Mouse (Mus musculus) limb, embryonic 10.5 days (tissue): ENCODE measurements around the gene Jarid2. TPM values are rescaled to one million over a fixed set of nuclear protein-coding genes. Genes with fewer than 3 reads are reported as not detected.

Source experiments
- DNase-seq: peaks from one replicate; pipeline ENCODE4 v3.0.0-alpha.2; 2017; ENCODE audit warnings: low spot score
- H3K27ac ChIP-seq: fragments of 300-500 bp; sonication (generic); 2 replicates; pipeline ENCODE4 v1.5.1; 2016; ENCODE audit warnings: mild to moderate bottlenecking
- H3K27me3 ChIP-seq: fragments of 300-500 bp; sonication (generic); 2 replicates; pipeline ENCODE4 v1.6.1; 2016; ENCODE audit warnings: low read depth, mild to moderate bottlenecking; ENCODE audit not compliant: poor library complexity, severe bottlenecking
- H3K36me3 ChIP-seq: fragments of 300-500 bp; sonication (generic); 2 replicates; pipeline ENCODE4 v1.6.1; 2016; ENCODE audit warnings: mild to moderate bottlenecking, moderate library complexity
- H3K4me1 ChIP-seq: fragments of 300-500 bp; sonication (generic); 2 replicates; pipeline ENCODE4 v1.6.1; 2016
- H3K4me3 ChIP-seq: fragments of 300-500 bp; sonication (generic); 2 replicates; pipeline ENCODE4 v1.5.1; 2016; ENCODE audit warnings: mild to moderate bottlenecking, moderate library complexity
- H3K9me3 ChIP-seq: fragments of 300-500 bp; sonication (generic); replicated peaks from 2 replicates; pipeline ENCODE4 v1.6.1; 2016; ENCODE audit warnings: mild to moderate bottlenecking
- WGBS: fragments of 180-500 bp; shearing (Covaris S2); methylation state at CpG from one replicate; pipeline ENCODE4 v1.1.7; 2016; 5-methylcytosine and 5-hydroxymethylcytosine counted together
- polyA plus RNA-seq: library from polyadenylated mRNA; unstranded; fragments of >200 nt; fragmentation: Nextera tagmentation; extraction: Ambion mirVana; gene quantifications from 2 replicates; pipeline ENCODE4 v1.2.1, GENCODE M21; 2016

Jarid2 gene
- polyA plus RNA-seq, 1 experiment from 2014 or later, result 56.6 TPM

DNA sequence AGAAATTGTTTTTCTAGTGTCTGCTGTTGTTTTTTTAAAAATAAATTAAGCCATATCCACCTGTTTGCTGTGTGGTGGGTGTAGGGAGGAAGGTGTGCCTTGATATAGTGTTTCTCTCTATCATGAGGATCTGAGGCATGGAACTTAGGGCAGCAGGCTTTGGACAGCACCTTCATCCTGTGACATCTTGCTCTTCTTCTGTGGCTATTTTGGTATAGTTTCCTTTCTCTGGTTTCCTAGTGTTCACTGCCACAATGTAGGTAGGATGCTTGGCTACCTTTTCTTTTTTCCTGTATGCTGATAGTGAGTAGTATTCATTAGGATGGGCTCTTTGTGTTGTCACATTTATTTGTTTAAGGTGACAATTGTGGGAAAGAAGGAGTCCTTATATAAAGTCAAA lies 69.9 kb downstream of the Jarid2 start:
- H3K27ac ChIP-seq, result no peak overlapping the region
- no peak for DNase-seq
- H3K36me3 ChIP-seq, result no peaks in the 10 kb centered on the region
- H3K9me3 ChIP-seq, result no peaks in the 10 kb centered on the region
- peaks cover 36% of the 10 kb centered on the region for H3K4me1 ChIP-seq
- H3K27me3 ChIP-seq, result no peaks in the 10 kb centered on the region
- no peak overlapping the region for H3K4me3 ChIP-seq

GRCm38 (mm10) chr13:44800059-44800458 lies 70.8 kb downstream of the Jarid2 start:
- Histone ChIP-seq H3K4me1 (peaks cover 30% of the 10 kb centered on the region), H3K9me3 (no peaks in the 10 kb centered on the region), H3K4me3 (no peak overlapping the region), H3K36me3 (no peaks in the 10 kb centered on the region), H3K27ac (no peak overlapping the region), H3K27me3 (no peaks in the 10 kb centered on the region)
- WGBS, result 89% methylated on average over 7 of the region's 7 CpGs
- DNase-seq, result no peak

DNA sequence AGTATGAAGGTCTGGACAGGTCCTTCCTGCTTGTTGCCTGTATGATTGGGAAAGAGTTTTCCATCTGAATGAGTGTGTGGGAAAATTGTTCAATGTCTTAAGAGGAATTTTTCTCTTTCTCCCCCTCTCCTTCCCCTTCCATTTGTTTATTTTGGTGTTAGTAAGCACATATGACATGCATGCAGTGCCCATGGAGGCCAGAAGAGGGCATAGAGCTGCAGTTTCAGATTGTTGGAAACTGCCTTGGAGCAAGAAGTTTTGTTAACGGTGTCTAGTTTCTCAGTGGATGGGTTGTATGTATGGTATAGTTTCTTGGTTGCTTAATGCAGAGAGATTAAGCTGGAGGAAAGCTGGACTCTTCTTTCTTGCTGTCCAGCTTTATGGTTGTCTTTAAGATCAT lies 75.6 kb downstream of the Jarid2 start:
- H3K27me3 ChIP-seq, result no peaks in the 10 kb centered on the region
- H3K4me3 ChIP-seq, result no peak overlapping the region
- H3K36me3 ChIP-seq, result no peaks in the 10 kb centered on the region
- no peaks in the 10 kb centered on the region for H3K9me3 ChIP-seq
- no peak overlapping the region for H3K27ac ChIP-seq
- 69% methylated on average over 1 of the region's 1 CpGs for WGBS
- DNase-seq, result peak; percentile 50
- peaks cover 35% of the 10 kb centered on the region for H3K4me1 ChIP-seq

- Histone ChIP-seq H3K36me3 (no peaks in the 10 kb centered on the region), H3K27ac (no peak overlapping the region), H3K4me1 (peaks cover 34% of the 10 kb centered on the region), H3K9me3 (no peaks in the 10 kb centered on the region), H3K4me3 (no peak overlapping the region), H3K27me3 (no peaks in the 10 kb centered on the region)
- DNase-seq, result no peak
- WGBS, result 89% methylated on average over 1 of the region's 1 CpGs
These were observed 79.0 kb downstream of the Jarid2 start for GRCm38 (mm10) chr13:44808307-44808706.

DNA sequence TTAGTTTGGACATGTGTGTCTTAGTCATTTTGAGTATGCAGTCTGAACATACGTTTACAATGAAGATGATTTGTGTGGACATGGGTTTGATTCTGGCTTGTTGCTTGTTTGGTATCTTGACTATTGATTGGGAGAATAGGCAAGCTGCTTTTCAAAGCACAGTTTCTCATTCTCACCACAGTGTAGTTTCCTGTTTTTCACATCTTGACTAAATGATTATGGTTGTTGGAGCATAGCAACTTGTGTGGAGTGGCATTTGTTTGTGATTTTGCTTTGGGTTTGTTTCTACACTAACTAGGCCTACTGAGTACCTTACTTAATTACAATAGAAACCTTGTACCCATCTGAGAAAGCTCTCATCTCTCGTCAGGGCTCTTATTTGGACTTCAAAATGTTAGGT lies 81.7 kb downstream of the Jarid2 start:
- WGBS, result 82% methylated on average over 2 of the region's 2 CpGs
- H3K4me1 ChIP-seq, result peaks cover 32% of the 10 kb centered on the region
- H3K9me3 ChIP-seq, result no peaks in the 10 kb centered on the region
- H3K27me3 ChIP-seq, result no peaks in the 10 kb centered on the region
- no peak overlapping the region for H3K27ac ChIP-seq
- H3K4me3 ChIP-seq, result no peak overlapping the region
- no peaks in the 10 kb centered on the region for H3K36me3 ChIP-seq
- no peak for DNase-seq

- Histone ChIP-seq H3K4me1 (peaks cover 26% of the 10 kb centered on the region), H3K36me3 (no peaks in the 10 kb centered on the region), H3K4me3 (no peak overlapping the region), H3K9me3 (no peaks in the 10 kb centered on the region), H3K27ac (no peak overlapping the region), H3K27me3 (no peaks in the 10 kb centered on the region)
- no peak for DNase-seq
- 88% methylated on average over 10 of the region's 10 CpGs for WGBS
These were observed 82.3 kb downstream of the Jarid2 start for GRCm38 (mm10) chr13:44811601-44812000.

DNA sequence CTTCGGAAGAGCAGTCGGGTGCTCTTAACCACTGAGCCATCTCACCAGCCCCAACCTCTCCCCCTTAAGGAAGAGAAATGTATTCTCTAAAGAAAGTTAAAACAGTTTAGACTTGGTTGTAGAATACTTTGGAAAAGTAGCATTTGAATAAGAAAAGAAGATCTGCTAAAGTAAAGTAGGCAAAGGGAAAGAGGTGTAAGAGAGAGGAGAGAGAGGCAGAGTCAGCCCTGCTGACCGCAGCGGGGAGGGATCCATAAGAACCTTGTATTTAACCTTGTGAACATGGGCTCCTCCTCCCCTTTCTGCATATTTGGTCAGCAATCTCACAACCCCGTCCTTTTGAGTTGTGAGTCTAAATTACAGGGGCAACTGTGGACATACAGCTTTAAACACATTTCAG lies 83.1 kb downstream of the Jarid2 start:
- Histone ChIP-seq H3K36me3 (no peaks in the 10 kb centered on the region), H3K27me3 (no peaks in the 10 kb centered on the region), H3K27ac (no peak overlapping the region), H3K4me3 (no peak overlapping the region), H3K9me3 (no peaks in the 10 kb centered on the region), H3K4me1 (peaks cover 18% of the 10 kb centered on the region)
- 80% methylated on average over 5 of the region's 5 CpGs for whole genome bisulfite sequencing
- DNase-seq, result no peak

DNA sequence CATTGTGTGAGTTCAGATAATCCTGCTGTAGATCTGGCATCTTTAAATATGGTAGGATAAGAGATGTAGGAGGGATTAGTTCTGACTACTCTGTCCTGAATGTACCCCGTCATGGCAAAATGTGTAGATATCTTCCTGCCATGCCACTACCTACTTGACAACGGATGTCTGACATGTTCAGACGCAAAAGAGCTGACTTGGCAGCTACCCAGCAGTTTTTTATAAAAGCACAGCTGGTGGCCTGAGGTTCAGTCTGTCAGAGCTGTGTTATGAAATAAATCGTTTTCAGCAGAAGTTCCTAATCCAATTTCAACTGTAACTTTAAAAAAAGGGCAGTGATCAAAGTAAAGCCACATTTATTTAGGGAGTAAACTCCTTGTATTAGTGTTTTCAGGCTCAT lies 90.1 kb downstream of the Jarid2 start:
- Histone ChIP-seq H3K4me3 (no peak overlapping the region), H3K27ac (no peak overlapping the region), H3K9me3 (no peaks in the 10 kb centered on the region), H3K4me1 (peaks cover 17% of the 10 kb centered on the region), H3K27me3 (no peaks in the 10 kb centered on the region), H3K36me3 (0 out of 2 replicates have a peak, but pooled peaks cover 3% of the 10 kb centered on the region)
- 59% methylated on average over 4 of the region's 4 CpGs for WGBS
- DNase-seq, result no peak

- Histone ChIP-seq H3K27me3 (no peaks in the 10 kb centered on the region), H3K9me3 (no peaks in the 10 kb centered on the region), H3K4me1 (peaks cover 6% of the 10 kb centered on the region; the same call in 1 of the 2 replicates), H3K36me3 (peaks cover 27% of the 10 kb centered on the region), H3K4me3 (no peak overlapping the region), H3K27ac (no peak overlapping the region)
- DNase-seq, result no peak
These were observed 93.3 kb downstream of the Jarid2 start for GRCm38 (mm10) chr13:44822578-44822977.

DNA sequence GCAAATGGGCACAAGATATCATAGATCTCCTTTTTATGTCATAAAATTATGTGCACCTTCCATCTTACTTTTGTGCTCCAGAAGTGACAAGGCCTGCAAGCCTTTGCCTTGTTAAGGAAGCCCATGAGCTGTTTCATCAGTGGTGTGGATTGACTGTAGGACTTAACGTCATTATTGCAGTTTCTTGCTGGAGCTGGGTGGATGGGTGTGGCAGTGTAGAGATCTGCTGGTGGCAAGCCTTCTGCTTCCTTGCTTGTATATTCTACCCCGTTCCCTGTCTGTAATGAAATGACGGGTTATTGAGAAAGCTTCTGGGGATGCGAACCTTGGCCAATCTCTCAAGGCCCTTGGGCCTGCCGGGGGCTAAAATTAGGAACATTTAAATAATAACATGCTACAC lies 99.6 kb downstream of the Jarid2 start:
- Histone ChIP-seq H3K4me1 (peaks cover 9% of the 10 kb centered on the region), H3K27me3 (no peaks in the 10 kb centered on the region), H3K9me3 (no peaks in the 10 kb centered on the region), H3K36me3 (peaks cover 25% of the 10 kb centered on the region), H3K4me3 (no peak overlapping the region), H3K27ac (no peak overlapping the region)
- 86% methylated on average over 5 of the region's 5 CpGs for WGBS
- no peak for DNase-seq

GRCm38 (mm10) chr13:44832104-44832503 lies 102.8 kb downstream of the Jarid2 start:
- Histone ChIP-seq H3K27ac (no peak overlapping the region), H3K36me3 (0 out of 2 replicates have a peak, but pooled peaks cover 2% of the 10 kb centered on the region), H3K9me3 (no peaks in the 10 kb centered on the region), H3K4me3 (no peak overlapping the region), H3K4me1 (peaks cover 9% of the 10 kb centered on the region), H3K27me3 (no peaks in the 10 kb centered on the region)
- 84% methylated on average over 2 of the region's 2 CpGs for WGBS
- DNase-seq, result no peak

GRCm38 (mm10) chr13:44832866-44833265 lies 103.6 kb downstream of the Jarid2 start:
- no peaks in the 10 kb centered on the region for H3K9me3 ChIP-seq
- 95% methylated on average over 4 of the region's 4 CpGs for WGBS

DNA sequence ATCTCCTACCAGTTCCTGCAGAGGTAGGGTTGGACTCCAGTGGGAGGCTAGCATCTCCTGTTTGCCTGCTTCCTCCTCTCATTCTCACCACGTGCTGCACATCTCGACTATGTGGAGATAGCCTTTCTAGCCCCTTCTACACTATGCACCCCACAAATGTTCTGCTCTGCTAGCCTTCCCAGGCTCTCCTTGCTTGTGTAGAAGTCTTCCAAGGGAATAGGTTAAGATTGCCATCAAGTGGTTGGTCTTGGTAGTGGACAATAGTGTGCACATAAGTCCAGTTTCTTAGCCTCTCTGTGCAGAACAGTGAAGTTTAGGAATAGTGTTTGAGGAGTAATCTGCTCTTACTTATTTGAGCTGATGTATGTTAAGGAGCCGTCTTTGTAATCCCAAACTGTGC lies 104.1 kb downstream of the Jarid2 start:
- no peaks in the 10 kb centered on the region for H3K36me3 ChIP-seq
- H3K4me1 ChIP-seq, result peaks cover 9% of the 10 kb centered on the region
- H3K9me3 ChIP-seq, result no peaks in the 10 kb centered on the region
- no peak overlapping the region for H3K4me3 ChIP-seq
- H3K27me3 ChIP-seq, result no peaks in the 10 kb centered on the region
- no peak overlapping the region for H3K27ac ChIP-seq
- no peak for DNase-seq
- WGBS, result 70% methylated on average over 3 of the region's 3 CpGs

More at GRCm38 (mm10) chr13:44832866-44833265, 103.6 kb downstream of the Jarid2 start:
- Histone ChIP-seq H3K27ac (no peak overlapping the region), H3K36me3 (no peaks in the 10 kb centered on the region), H3K4me3 (no peak overlapping the region), H3K4me1 (peaks cover 9% of the 10 kb centered on the region), H3K27me3 (no peaks in the 10 kb centered on the region)
- no peak for DNase-seq

GRCm38 (mm10) chr13:44837445-44837844 lies 108.2 kb downstream of the Jarid2 start:
- Histone ChIP-seq H3K27me3 (no peaks in the 10 kb centered on the region), H3K4me3 (no peak overlapping the region), H3K36me3 (no peaks in the 10 kb centered on the region), H3K4me1 (peaks cover 46% of the 10 kb centered on the region), H3K9me3 (no peaks in the 10 kb centered on the region), H3K27ac (no peak overlapping the region)
- no peak for DNase-seq
- WGBS, result 85% methylated on average over 6 of the region's 6 CpGs
